Mouse (Mus musculus) kidney, postnatal 10 days (tissue): ENCODE measurements around the gene Gm3127.
A peak's percentile ranks its signal among the peaks of the same experiment; 100 is the strongest.
"Not testable (repeated sequence)": the region's sequence is repeated elsewhere in the genome, so short reads cannot be mapped to it uniquely, and the experiment has no call there.

Experiments
- DNase-seq: peaks from one replicate; pipeline ENCODE4 v3.0.0; 2021; ENCODE audit warnings: mixed read lengths

Gene Gm3127

DNA sequence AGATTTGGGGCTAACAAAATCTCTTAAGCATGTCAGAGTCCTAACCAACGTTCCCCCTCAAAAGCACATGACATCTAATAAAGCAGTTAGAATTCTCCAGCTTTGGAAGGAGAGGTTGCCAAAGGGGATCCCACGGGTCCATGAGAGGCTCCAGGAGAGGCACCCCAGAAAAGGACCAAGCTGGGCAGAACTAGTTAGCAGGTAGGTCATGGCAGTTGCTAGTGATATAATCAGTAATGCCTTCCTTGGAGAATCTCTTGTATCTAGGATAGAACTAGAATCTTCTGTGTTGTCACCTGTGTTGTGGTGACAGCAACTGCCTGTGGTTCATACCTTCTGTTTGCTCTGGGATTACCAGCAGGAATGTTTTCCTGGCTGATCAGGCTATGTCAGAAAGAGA lies at the start of gene Gm3127:
TSS of gene Gm3127 (plus strand) at position 301 of the 400 bp plus-strand sequence.
- not testable (repeated sequence) for DNase-seq

DNA sequence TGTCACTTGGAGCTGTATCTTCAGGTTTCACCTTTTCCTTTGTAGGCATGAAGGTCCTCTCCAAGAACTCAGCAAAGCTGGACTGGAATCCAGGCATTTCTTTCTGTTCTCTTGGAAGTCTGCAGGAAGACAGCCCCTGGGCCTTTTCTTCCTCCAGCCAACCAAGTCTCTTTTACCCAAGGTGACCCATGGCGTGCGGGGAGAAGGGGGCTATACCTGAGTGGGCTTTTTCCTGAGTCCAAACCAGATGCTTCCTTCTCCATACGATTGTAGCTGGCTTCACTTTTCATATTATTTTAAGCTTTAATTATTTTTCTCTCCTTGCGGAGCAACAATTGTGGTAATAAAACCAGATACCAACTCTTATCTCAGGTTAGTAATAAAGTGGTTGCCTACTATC lies 23.2 kb upstream of the Gm3127 start:
- DNase-seq, result not testable (repeated sequence)

DNA sequence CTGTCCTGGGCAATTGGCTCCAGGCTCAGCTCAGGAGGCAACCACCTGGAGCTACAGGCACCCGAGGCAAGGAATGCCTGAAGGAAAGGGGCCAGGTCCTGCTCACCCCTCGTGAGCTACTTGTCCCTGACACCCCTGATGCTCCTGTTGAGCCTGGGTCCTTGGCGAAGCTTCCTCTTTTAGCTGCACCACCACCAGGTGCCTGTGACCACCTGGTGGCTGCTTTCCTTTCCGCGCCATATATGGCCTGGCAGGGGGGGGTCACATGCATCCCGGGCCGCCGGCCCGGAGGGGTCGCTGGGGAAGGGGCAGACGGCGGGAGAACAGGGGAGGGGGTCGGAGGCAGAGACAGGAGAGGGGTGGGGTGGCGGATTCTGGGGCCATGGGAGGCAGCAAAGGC lies 17.2 kb downstream of the Gm3127 start:
- peak; percentile 4 for DNase-seq

DNA sequence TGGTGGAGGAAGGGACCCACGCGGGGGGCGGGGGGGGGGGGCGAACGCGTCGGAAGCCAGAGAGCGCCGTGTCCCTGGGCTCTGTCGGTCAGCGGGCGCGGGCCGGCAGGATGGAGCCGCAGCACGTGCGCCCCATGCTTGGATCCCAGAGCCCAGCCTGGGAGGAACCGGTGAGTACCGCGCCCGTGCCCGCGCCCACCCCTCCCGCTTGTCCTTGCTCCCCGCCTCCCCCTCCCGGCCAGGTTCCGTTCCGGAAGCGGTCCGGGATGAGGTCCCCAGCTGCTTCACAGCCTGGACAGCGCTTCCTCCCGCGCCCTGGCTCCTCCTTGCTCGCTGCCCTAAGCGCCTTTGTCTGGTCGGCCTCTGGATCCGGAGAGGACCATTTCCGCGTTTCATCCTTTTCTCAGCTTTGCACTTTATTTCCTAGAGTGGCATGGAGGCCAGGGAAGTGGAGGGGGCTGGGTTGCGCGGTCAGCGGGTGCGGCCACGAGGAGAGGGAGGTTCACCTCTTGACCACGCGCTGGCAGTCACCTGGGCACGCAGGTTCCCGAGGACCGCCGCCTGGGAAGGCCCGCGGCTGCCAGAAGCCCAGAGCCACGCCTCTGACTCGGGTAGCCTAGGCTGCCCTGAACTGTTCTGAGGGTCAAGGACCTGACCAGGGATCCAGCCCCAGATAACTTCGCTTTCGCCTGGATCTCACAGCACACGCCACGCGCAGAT lies 17.8 kb downstream of the Gm3127 start, which contains the start of gene Gm2974:
TSS of gene Gm2974 (plus strand) at position 86 of the 720 bp plus-strand sequence.
- peak; percentile 49 for DNase-seq

DNA sequence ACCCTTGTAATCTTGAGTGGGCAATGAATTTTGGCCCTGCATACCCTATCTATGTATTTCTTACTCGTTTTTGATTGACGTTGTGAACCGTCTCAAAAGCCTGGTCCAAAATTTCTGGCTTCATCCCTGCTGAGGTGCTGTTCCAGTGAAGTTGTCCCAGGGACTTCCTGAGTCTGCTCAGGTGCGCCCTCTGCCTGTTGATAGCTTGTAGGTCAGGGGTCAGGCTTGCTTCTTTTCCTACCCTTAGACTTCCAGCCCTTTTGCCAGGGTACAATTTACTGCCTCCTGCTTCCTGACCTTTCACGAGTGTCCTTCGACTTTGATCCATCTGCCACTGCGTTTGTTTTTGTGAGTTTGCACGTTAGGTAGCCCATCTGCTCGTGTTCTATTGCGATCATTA lies 18.5 kb downstream of the Gm3127 start:
- DNase-seq, result peak; percentile 7
